Mouse (Mus musculus) layer of hippocampus, postnatal 25 days (tissue): Measurements from ENCODE around the gene Pla2g2d. TPM values are rescaled to one million over a fixed set of nuclear protein-coding genes. Genes with fewer than 3 reads are reported as not detected.
"Not testable (repeated sequence)": the region's sequence is repeated elsewhere in the genome, so short reads cannot be mapped to it uniquely, and the experiment has no call there.

Experiments
- DNase-seq, 2 experiments: peaks; one replicate each; pipeline ENCODE4 v3.0.0; 2022; ENCODE audit warnings: mixed read lengths in 2 of 2, low spot score in 1 of 2; ENCODE audit errors: extremely low spot score in 1 of 2
- total RNA-seq, 2 experiments: library from RNA; stranded (reverse); gene quantifications; 2 replicates each; pipeline ENCODE4 v1.2.3; 2021

Gene Pla2g2d
- total RNA-seq, 2 experiments from 2014 or later: 0.28 to 0.54 TPM

GRCm38 (mm10) chr4:138821036-138821435 is 45.5 kb downstream of the Pla2g2d start:
- no peak for DNase-seq

GRCm38 (mm10) chr4:138824161-138824560 is 48.6 kb downstream of the Pla2g2d start:
- DNase-seq: not testable (repeated sequence)

DNA sequence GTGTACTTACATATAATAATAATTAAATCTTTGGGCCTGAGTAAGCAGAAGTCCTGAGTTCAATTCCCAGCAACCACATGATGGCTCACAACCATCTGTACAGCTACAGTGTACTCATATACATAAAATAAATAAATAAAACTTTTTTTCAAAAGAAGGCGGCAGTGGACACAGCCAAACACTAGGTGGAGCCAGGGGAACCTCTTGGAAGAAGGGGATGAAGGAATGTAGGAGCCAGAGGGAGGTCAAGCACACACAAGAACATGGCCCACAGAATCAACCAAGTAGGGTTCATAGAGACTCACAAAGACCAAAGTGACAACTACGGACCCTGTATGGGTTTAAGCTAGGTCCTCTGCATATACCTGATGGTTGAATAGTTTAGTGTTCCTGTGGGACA is 49.1 kb downstream of the Pla2g2d start:
- DNase-seq: no peak

DNA sequence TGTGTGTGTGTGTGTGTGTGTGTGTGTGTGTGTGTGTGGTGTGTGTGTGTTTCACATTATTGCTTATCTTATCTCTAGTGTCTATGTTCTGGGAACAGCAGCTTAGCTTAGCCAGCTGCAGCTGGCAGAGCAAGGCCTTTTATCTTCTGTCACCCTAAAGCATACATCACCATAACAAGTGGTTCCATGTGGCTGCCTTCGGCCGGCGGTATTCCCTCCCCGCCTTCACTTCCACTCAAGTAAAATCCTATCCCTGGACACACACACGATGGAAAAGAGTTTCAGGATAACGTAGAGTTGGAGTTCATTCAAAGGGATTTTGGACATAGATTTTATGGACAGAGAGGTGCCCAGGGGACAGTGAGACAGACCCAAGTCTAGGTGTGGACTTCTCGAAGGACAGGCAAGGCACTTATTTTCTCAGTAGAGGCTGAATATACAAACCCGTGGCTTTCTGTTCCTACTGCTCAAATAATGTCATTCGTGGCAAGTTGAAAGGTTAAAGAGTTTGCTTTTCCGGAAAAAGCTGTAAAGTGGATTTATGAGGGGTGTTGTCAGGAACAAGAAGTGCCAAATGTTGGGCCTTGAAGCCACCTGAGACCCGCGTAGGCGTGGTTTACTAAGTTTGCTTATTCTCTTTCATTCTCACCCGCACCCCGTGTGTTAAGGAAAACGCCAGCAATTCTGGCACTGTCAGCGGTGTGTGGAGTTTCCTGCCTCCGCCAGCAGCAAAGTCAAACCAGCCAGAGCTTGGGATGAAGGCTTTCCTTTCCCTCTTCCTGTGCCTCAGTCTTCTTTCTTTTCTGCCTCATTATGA is 50.4 kb downstream of the Pla2g2d start:
- DNase-seq: no peak

- no peak for DNase-seq
These were observed 51.6 kb downstream of the Pla2g2d start for GRCm38 (mm10) chr4:138827147-138827546.

Other genes starting within 250 kb of the Pla2g2d start
- 1 to 10 TPM; 1.0 TPM for gene Vwa5b1, start 139.9 kb upstream of the Pla2g2d start, total RNA-seq
- under 1 TPM in 1 of 2 experiments, not detected in 1; 0.21 TPM for gene Pla2g2c, start 50.9 kb upstream of the Pla2g2d start, total RNA-seq
- 1 to 10 TPM; 1.3 to 1.6 TPM for gene Ubxn10, start 38.6 kb upstream of the Pla2g2d start, total RNA-seq
- gene Pla2g2f, start 18.1 kb upstream of the Pla2g2d start, total RNA-seq: 1 to 10 TPM; 1.5 to 1.6 TPM
- 1 to 10 TPM in 1 of 2 experiments, under 1 TPM in 1; 0.76 to 1.1 TPM for gene Pla2g5, start 87.7 kb downstream of the Pla2g2d start, total RNA-seq
- not detected for gene Gm13030, start 98.2 kb downstream of the Pla2g2d start, total RNA-seq
- gene Pla2g2e, start 102.2 kb downstream of the Pla2g2d start, total RNA-seq: not detected
- gene Otud3, start 138.2 kb downstream of the Pla2g2d start, total RNA-seq: 10 to 100 TPM in 1 of 2 experiments, 1 to 10 TPM in 1; 9.3 to 13.2 TPM
- not detected for gene Rnf186, start 191.4 kb downstream of the Pla2g2d start, total RNA-seq
- 1 to 10 TPM; 2.8 to 3.5 TPM for gene Tmco4, start 197.2 kb downstream of the Pla2g2d start, total RNA-seq